Mouse (Mus musculus): ENCODE measurements at regions not wholly inside any gene's neighbourhood (a gene's known extent, or its start where the extent isn't known, plus 50 kb on each side); places are given as distances from the start of the nearest gene placed in this dataset.
A peak's percentile ranks its signal among the peaks of the same experiment; 100 is the strongest.

GRCm38 (mm10) chr1:149556381-149556780 is 404.7 kb downstream of the Pla2g4a start:
- Histone ChIP-seq H3K27me3 (ENCODE audit: control insufficient read depth in 1 of 2, insufficient read depth in 2 of 2, low read length in 2 of 2) (no peaks in the 10 kb centered on the region), H3K79me2 (ENCODE audit: control insufficient read depth, insufficient read depth, low read length, poor library complexity) (no peaks in the 10 kb centered on the region; the same call in 1 of the 2 replicates), H3K27ac (ENCODE audit: control insufficient read depth, low read depth, low read length) (no peak overlapping the region), H3K36me3 (ENCODE audit: control insufficient read depth in 1 of 2, insufficient read depth in 2 of 2, low read length in 2 of 2) (peaks cover 0 to 2% of the 10 kb centered on the region in 2 experiments; a peak in 2 of 4 replicates), H3K9ac (ENCODE audit: control insufficient read depth, low read depth, low read length, poor library complexity, severe bottlenecking) (peak overlapping the region; percentile 65), H3K4me3 (ENCODE audit: control insufficient read depth in 1 of 2, insufficient read depth in 1 of 2, low read depth in 2 of 2, low read length in 2 of 2) (peak overlapping the region; percentile 81 to 95), H3K4me1 (ENCODE audit: control insufficient read depth in 1 of 2, insufficient read depth in 2 of 2, low read length in 2 of 2) (peaks cover 0 to 3% of the 10 kb centered on the region in 2 experiments; a peak in 2 of 4 replicates), H3K9me3 (replicated peaks; ENCODE audit: insufficient read depth, low read length) (no peaks in the 10 kb centered on the region)
- TF ChIP-seq HCFC1 (IDR thresholded peaks at IDR 0.05; ENCODE audit: low read depth, low read length) = no peak
- TF ChIP-seq UBTF (IDR thresholded peaks at IDR 0.05; ENCODE audit: borderline replicate concordance, insufficient read depth, low read depth, low read length) = no peak
- TF ChIP-seq CTCF (IDR thresholded peaks at IDR 0.05 in 2 of 3, conservative IDR thresholded peaks at IDR 0.05 in 1 of 3; ENCODE audit: control insufficient read depth in 1 of 3, insufficient read depth in 1 of 3, low read depth in 2 of 3, low read length in 3 of 3, poor library complexity in 1 of 3, severe bottlenecking in 1 of 3) = no peak
- DNase-seq (ENCODE audit: low read depth, low spot score) = peak; percentile 82

DNA sequence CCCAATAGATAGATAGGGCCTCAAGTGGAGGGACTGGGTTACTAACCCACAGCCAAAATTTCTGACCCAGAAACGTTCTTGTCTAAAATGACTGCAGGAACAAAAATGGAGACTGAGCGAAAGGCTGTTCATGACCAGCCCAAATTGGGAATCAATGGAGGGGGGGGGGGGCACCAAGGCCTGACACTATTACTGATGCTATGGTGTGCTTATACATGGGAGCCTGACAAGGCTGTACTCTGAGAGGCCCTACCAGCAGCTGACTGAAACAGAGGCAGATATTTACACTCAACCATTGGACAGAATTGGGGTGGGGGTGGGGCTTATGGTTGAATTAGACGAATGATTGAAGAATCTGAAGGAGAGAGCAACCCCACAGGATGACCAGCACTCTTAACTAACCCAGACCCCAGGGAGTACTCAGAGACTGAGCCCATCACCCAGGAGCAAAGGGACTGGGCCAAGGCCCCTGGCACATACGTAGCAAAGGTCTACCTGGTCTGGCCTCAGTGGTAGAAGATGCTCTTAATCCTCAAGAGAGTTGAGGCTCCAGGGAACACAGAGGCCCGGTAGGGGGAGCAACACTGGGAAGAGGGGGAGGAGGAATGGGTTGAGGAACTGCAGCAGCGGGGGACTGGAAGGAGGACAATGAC is 405.6 kb downstream of the Pla2g4a start:
- no peaks in the 10 kb centered on the region; the same call in 1 of the 2 replicates for H3K79me2 ChIP-seq (ENCODE audit: control insufficient read depth, insufficient read depth, low read length, poor library complexity)
- H3K27ac ChIP-seq (ENCODE audit: control insufficient read depth, low read depth, low read length) = no peak overlapping the region
- no peaks in the 10 kb centered on the region for H3K27me3 ChIP-seq (ENCODE audit: control insufficient read depth in 1 of 2, insufficient read depth in 2 of 2, low read length in 2 of 2)
- TF ChIP-seq CTCF (IDR thresholded peaks at IDR 0.05 in 2 of 3, conservative IDR thresholded peaks at IDR 0.05 in 1 of 3; ENCODE audit: control insufficient read depth in 1 of 3, insufficient read depth in 1 of 3, low read depth in 2 of 3, low read length in 3 of 3, poor library complexity in 1 of 3, severe bottlenecking in 1 of 3) (peak in 2 of 3 experiments; percentile 13 to 22; a peak in 2 of 6 replicates), ZMIZ1 (IDR thresholded peaks at IDR 0.05; ENCODE audit: low read depth, low read length) (no peak), TBP (IDR thresholded peaks at IDR 0.05; ENCODE audit: low read depth, low read length) (no peak), SIN3A (IDR thresholded peaks at IDR 0.05; ENCODE audit: low read length) (no peak), USF2 (IDR thresholded peaks at IDR 0.05; ENCODE audit: borderline replicate concordance in 1 of 2, insufficient read depth in 1 of 2, low read depth in 1 of 2, low read length in 2 of 2) (no peak)
- peak; percentile 36 for DNase-seq (ENCODE audit: low read depth, low spot score)
- H3K9me3 ChIP-seq (replicated peaks; ENCODE audit: insufficient read depth, low read length) = no peaks in the 10 kb centered on the region
- no peak overlapping the region for H3K9ac ChIP-seq (ENCODE audit: control insufficient read depth, low read depth, low read length, poor library complexity, severe bottlenecking)
- peaks cover 0 to 2% of the 10 kb centered on the region in 2 experiments; a peak in 2 of 4 replicates for H3K36me3 ChIP-seq (ENCODE audit: control insufficient read depth in 1 of 2, insufficient read depth in 2 of 2, low read length in 2 of 2)
- peak overlapping the region in 1 of 2 experiments; percentile 95; a peak in 1 of 4 replicates for H3K4me3 ChIP-seq (ENCODE audit: control insufficient read depth in 1 of 2, insufficient read depth in 1 of 2, low read depth in 2 of 2, low read length in 2 of 2)
- peaks cover 0 to 3% of the 10 kb centered on the region in 2 experiments; a peak in 2 of 4 replicates for H3K4me1 ChIP-seq (ENCODE audit: control insufficient read depth in 1 of 2, insufficient read depth in 2 of 2, low read length in 2 of 2)

DNA sequence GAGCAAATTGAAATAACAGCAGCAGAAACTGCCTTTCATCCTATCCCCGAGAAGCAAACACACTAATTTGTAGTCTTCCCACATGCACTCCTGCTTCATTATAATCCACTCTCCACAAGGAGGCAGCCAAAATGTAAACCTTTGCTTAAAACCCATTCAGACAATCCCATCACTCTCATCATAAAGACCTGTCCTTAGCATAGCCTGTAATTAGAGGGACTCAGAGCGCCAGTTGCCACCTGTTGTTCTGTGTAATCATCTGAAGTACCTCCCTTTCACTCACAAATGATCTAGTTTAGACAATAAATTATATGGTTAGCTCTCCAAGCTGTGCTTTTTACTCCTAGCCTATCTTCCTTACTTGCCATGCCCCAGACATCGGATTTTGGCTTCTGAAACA is 415.0 kb downstream of the Pla2g4a start:
- Histone ChIP-seq H3K9me3 (replicated peaks; ENCODE audit: insufficient read depth, low read length) (no peaks in the 10 kb centered on the region), H3K4me3 (ENCODE audit: control insufficient read depth in 1 of 2, insufficient read depth in 1 of 2, low read depth in 2 of 2, low read length in 2 of 2) (no peak overlapping the region), H3K79me2 (ENCODE audit: control insufficient read depth, insufficient read depth, low read length, poor library complexity) (no peaks in the 10 kb centered on the region), H3K36me3 (ENCODE audit: control insufficient read depth in 1 of 2, insufficient read depth in 2 of 2, low read length in 2 of 2) (no peaks in the 10 kb centered on the region), H3K4me1 (ENCODE audit: control insufficient read depth in 1 of 2, insufficient read depth in 2 of 2, low read length in 2 of 2) (no peaks in the 10 kb centered on the region), H3K27me3 (ENCODE audit: control insufficient read depth in 1 of 2, insufficient read depth in 2 of 2, low read length in 2 of 2) (no peaks in the 10 kb centered on the region), H3K9ac (ENCODE audit: control insufficient read depth, low read depth, low read length, poor library complexity, severe bottlenecking) (no peak overlapping the region), H3K27ac (ENCODE audit: control insufficient read depth, low read depth, low read length) (no peak overlapping the region)
- no peak for DNase-seq (ENCODE audit: low read depth, low spot score)
- TF ChIP-seq UBTF (IDR thresholded peaks at IDR 0.05; ENCODE audit: borderline replicate concordance, insufficient read depth, low read depth, low read length) = no peak
- TF ChIP-seq KAT2A (conservative IDR thresholded peaks at IDR 0.05; ENCODE audit: low read depth, low read length) = no peak
- no peak for TF ChIP-seq RAD21 (IDR thresholded peaks at IDR 0.05; ENCODE audit: low read depth, low read length)
- no peak for TF ChIP-seq USF2 (IDR thresholded peaks at IDR 0.05; ENCODE audit: borderline replicate concordance in 1 of 2, insufficient read depth in 1 of 2, low read depth in 1 of 2, low read length in 2 of 2)
- TF ChIP-seq MAZ (IDR thresholded peaks at IDR 0.05; ENCODE audit: low read depth, low read length) = no peak
- TF ChIP-seq ZMIZ1 (IDR thresholded peaks at IDR 0.05; ENCODE audit: low read depth, low read length) = no peak
- TF ChIP-seq MAX (IDR thresholded peaks at IDR 0.05; ENCODE audit: low read length) = no peak
- TF ChIP-seq E2F4 (IDR thresholded peaks at IDR 0.05; ENCODE audit: borderline replicate concordance, low read depth, low read length) = no peak
- no peak for TF ChIP-seq ETS1 (IDR thresholded peaks at IDR 0.05; ENCODE audit: low read depth, low read length)
- no peak for TF ChIP-seq MYC (IDR thresholded peaks at IDR 0.05; ENCODE audit: low read depth, low read length)
- no peak for TF ChIP-seq ZNF384 (IDR thresholded peaks at IDR 0.05; ENCODE audit: low read depth, low read length)
- no peak for TF ChIP-seq TBP (IDR thresholded peaks at IDR 0.05; ENCODE audit: low read depth, low read length)
- no peak for TF ChIP-seq USF1 (IDR thresholded peaks at IDR 0.05; ENCODE audit: low read depth, low read length)
- no peak for TF ChIP-seq ELF1 (IDR thresholded peaks at IDR 0.05; ENCODE audit: low read depth, low read length)
- no peak for TF ChIP-seq GATA1 (IDR thresholded peaks at IDR 0.05; ENCODE audit: low read depth, low read length)
- TF ChIP-seq MAFK (IDR thresholded peaks at IDR 0.05; ENCODE audit: borderline replicate concordance, low read depth, low read length) = no peak
- TF ChIP-seq CHD1 (IDR thresholded peaks at IDR 0.05; ENCODE audit: low read depth, low read length) = no peak

Measured in MEL (cell line).